Mouse (Mus musculus): ENCODE results near the gene Chkb.

The Chkb gene

GRCm38 (mm10) chr15:89429352-89430221, at the start of gene Chkb, which contains the start of the genes C730034F03Rik and Gm44502:
Gene Chkb, minus strand, starts transcription at chr15:89429908.
Gene C730034F03Rik, plus strand, starts transcription at chr15:89429589.
Gene Gm44502, minus strand, starts transcription at chr15:89429696.
- peak; percentile 94 for DNase-seq (ENCODE audit: low read depth, low spot score)

- no peak for DNase-seq (ENCODE audit: low read depth, low spot score)
Observed at GRCm38 (mm10) chr15:89478622-89479021, 48.9 kb upstream of the Chkb start.

- no peak for DNase-seq (ENCODE audit: low read depth, low spot score)
Observed at GRCm38 (mm10) chr15:89477806-89478205, 48.1 kb upstream of the Chkb start.

GRCm38 (mm10) chr15:89477091-89477491, 47.4 kb upstream of the Chkb start, which contains the start of gene Arsa:
Gene Arsa, minus strand, starts transcription at chr15:89477425.
- no peak for DNase-seq (ENCODE audit: low read depth, low spot score)

- no peak for DNase-seq (ENCODE audit: low read depth, low spot score)
Observed at GRCm38 (mm10) chr15:89476475-89476815, 46.7 kb upstream of the Chkb start.

GRCm38 (mm10) chr15:89475611-89476474, 46.1 kb upstream of the Chkb start:
- DNase-seq (ENCODE audit: low read depth, low spot score): peak; percentile 89

- DNase-seq (ENCODE audit: low read depth, low spot score): no peak
Observed at GRCm38 (mm10) chr15:89475293-89475600, 45.5 kb upstream of the Chkb start.

GRCm38 (mm10) chr15:89474596-89475292, 45.0 kb upstream of the Chkb start:
- DNase-seq (ENCODE audit: low read depth, low spot score): no peak

- DNase-seq (ENCODE audit: low read depth, low spot score): no peak
Observed at GRCm38 (mm10) chr15:89473921-89474320, 44.2 kb upstream of the Chkb start.

- no peak for DNase-seq (ENCODE audit: low read depth, low spot score)
Observed at GRCm38 (mm10) chr15:89473370-89473769, 43.7 kb upstream of the Chkb start.

- DNase-seq (ENCODE audit: low read depth, low spot score): no peak
Observed at GRCm38 (mm10) chr15:89471476-89471875, 41.8 kb upstream of the Chkb start.

- no peak for DNase-seq (ENCODE audit: low read depth, low spot score)
Observed at GRCm38 (mm10) chr15:89468577-89468976, 38.9 kb upstream of the Chkb start.

GRCm38 (mm10) chr15:89465052-89465451, 35.3 kb upstream of the Chkb start:
- no peak for DNase-seq (ENCODE audit: low read depth, low spot score)

GRCm38 (mm10) chr15:89463334-89464235, 33.9 kb upstream of the Chkb start:
- DNase-seq (ENCODE audit: low read depth, low spot score): no peak

- DNase-seq (ENCODE audit: low read depth, low spot score): no peak
Observed at GRCm38 (mm10) chr15:89462176-89462575, 32.5 kb upstream of the Chkb start.

GRCm38 (mm10) chr15:89461321-89461720, 31.6 kb upstream of the Chkb start:
- no peak for DNase-seq (ENCODE audit: low read depth, low spot score)

GRCm38 (mm10) chr15:89460298-89460697, 30.6 kb upstream of the Chkb start:
- no peak for DNase-seq (ENCODE audit: low read depth, low spot score)

- DNase-seq (ENCODE audit: low read depth, low spot score): no peak
Observed at GRCm38 (mm10) chr15:89459821-89460220, 30.1 kb upstream of the Chkb start.

- no peak for DNase-seq (ENCODE audit: low read depth, low spot score)
Observed at GRCm38 (mm10) chr15:89458942-89459341, 29.2 kb upstream of the Chkb start.

GRCm38 (mm10) chr15:89455642-89456041, 25.9 kb upstream of the Chkb start:
- no peak for DNase-seq (ENCODE audit: low read depth, low spot score)

- no peak for DNase-seq (ENCODE audit: low read depth, low spot score)
Observed at GRCm38 (mm10) chr15:89454857-89455256, 25.1 kb upstream of the Chkb start.
